Comparison of ENCODE assay signal across 15 mouse cellular contexts in genomic region chr2:168511529-168511928, GRCm38 (mm10).
"Had no signal": no experiment of that assay in that cellular context is flagged by ENCODE, and none has a peak within 500 bp of the region (broad histone marks: within the 10 kb centered on the region; RNA-seq: fewer than 3 reads in every experiment).

No protein-coding gene starts in this region.

- H3K27ac ChIP-seq: kidney, embryonic 15.5 days; limb, embryonic 15.5 days; liver, embryonic 12.5 days; midbrain, embryonic 10.5 days; stomach, postnatal 0 days had no signal

- DNase-seq: kidney, adult 2 months; kidney, postnatal 14 days; layer of hippocampus, postnatal 36 days; lung, embryonic 14.5 days; lung, postnatal 10 days; lung, postnatal 4 days; midbrain, embryonic 14.5 days; right cerebral cortex, postnatal 14 days; thymus, adult 2 months; thymus, postnatal 25 days had no signal

- H3K4me2 ChIP-seq: kidney, embryonic 15.5 days; limb, embryonic 15.5 days; liver, embryonic 12.5 days; lung, embryonic 14.5 days had no signal

- H3K27me3 ChIP-seq: kidney, embryonic 15.5 days; limb, embryonic 15.5 days had no signal

- H3K9ac ChIP-seq: kidney, embryonic 15.5 days; limb, embryonic 15.5 days; liver, embryonic 12.5 days; lung, embryonic 14.5 days had no signal

- H3K36me3 ChIP-seq: kidney, embryonic 15.5 days; limb, embryonic 15.5 days; liver, embryonic 12.5 days; midbrain, embryonic 10.5 days had no signal

- H3K4me3 ChIP-seq: kidney, embryonic 15.5 days; limb, embryonic 15.5 days; liver, embryonic 12.5 days; midbrain, embryonic 10.5 days had no signal

- ATAC-seq: liver, embryonic 12.5 days had no signal

- H3K9me3 ChIP-seq: kidney, embryonic 15.5 days; limb, embryonic 15.5 days had no signal

- H3K4me1 ChIP-seq: kidney, embryonic 15.5 days; liver, embryonic 12.5 days had no signal
